Mouse (Mus musculus): Measurements from ENCODE around the gene Prim2.

Prim2 gene

DNA sequence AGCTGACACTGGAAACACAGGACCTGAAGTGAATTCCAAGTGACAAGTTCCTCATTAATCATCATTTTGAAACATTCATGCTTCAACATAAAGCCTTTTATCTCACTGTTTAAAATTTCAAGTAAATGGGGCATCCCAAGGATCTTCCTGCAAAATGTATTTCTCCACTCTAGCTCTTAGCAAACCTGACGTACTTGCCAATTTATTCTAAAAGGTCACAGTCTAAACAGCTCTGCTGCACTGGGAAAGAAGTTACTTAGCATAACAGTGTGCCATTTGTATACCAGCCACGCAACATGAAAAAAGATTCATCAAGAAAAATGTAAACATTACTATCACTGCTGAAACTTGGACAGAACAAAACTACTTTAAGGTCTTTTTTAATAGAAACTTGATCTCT is 61.5 kb downstream of the Prim2 start:
- DNase-seq (ENCODE audit: extremely low spot score, low spot score) = no peak

DNA sequence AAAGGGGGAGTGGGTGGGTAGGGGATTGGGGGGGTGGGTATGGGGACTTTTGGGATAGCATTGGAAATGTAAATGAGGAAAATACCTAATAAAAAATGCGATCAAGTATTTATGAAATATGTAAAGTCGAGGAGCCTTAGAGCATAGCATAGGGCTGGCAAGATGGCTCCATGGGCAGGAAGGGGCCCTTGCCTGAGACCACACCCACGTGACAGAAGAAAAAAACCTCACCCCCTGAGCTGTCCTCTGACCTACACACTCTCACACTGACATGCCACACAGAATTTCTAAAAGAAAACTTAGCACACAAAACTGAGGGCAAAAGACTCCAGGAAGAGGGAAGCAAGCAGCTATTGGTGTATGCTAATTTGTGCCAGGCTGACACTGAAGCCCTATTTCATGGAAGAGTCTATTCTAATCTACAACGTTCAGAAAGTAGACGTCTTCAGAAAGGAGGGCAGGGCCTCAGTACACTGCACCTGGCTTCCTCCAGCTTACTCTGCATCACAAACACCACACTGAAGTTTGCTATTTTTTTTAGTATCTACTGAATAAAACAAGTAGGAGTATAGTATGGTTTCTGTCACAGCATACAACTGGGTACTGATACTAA is 65.4 kb downstream of the Prim2 start:
- no peak for DNase-seq (ENCODE audit: extremely low spot score, low spot score)

DNA sequence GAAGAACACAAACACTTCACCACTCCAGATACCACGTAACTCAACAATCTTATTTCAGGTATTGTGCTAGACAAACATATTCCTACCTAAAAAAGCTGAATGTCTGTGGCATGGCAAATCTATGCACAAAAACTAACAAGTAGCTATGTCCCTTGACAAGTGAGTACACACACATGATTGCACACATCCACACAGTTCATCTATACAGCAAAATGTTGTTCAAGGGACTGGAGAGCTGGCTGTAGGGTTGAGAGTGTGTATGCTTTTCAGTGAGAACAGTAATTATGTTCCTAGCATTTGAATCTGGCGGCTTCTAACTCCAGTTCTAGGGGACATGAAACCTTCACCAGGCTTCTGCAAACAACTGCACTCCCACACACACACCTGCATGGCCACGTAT is 69.9 kb downstream of the Prim2 start:
- no peak for DNase-seq (ENCODE audit: extremely low spot score, low spot score)

DNA sequence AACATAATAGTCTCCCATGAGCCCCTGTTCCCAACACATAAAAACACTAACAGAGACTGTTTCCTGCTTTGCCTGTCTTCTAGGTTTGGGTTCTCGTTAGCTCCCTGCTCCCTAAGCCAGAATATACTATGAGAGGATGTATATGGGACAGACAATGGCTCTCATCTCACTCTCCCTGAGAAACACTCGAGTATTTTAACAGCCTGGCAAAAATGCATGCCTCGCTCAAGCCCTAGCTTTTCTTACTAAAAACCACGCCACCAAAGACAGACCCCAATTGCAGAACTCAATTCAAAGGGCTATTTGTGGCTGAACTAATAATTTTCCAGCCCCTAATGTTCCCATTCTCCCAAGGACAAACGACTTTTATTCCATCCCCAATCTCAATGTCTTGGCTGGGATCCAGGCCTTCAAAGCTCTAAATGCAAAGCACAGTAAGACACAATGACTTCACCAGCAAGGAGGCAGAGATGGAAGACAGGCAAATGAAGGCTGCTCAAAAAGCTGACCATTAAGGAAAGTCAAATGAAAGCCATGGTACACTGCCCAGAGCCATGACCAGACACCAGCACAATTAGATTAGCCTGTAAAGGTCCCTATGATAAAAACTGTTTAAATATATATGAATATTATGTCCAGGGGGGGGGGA is 70.5 kb downstream of the Prim2 start:
- DNase-seq (ENCODE audit: extremely low spot score, low spot score) = no peak

DNA sequence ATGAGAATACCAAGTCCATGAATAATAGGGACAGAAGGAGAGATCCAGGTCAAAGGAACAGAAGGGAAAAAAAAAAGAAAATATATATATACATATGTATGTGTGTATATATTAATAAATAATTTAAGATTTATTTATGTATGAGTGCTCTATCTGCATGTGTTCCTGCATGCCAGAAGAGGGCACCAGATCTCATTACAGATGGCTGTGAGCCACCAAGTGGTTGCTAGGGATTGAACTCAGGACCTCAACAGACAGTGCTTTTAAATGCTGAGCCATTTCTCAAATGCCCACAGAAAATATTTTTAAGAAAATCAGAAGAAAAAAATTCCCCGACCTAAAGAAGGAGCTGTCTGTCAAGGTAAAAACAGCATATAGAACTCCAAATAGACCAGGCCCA is 72.6 kb downstream of the Prim2 start:
- no peak for DNase-seq (ENCODE audit: extremely low spot score, low spot score)

DNA sequence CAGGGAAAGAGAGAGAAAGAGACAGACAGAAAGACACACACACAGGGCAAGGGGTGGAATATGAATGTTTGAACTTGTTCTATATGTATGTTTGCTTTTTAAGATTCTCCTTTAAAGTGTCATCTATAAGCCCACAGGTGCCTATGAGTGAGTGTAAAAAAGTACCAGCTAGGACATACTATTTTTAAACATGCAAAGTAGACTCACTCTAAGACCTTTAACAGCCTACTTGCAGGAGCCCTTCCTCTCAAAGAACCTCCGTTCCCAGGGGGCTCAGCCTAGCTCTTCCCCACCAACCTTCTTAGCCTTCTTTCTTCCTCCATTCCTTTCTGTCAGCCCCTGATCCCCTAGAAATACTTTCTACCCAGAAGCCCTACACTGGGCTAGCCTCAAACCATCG is 73.7 kb downstream of the Prim2 start:
- DNase-seq (ENCODE audit: extremely low spot score, low spot score) = no peak

DNA sequence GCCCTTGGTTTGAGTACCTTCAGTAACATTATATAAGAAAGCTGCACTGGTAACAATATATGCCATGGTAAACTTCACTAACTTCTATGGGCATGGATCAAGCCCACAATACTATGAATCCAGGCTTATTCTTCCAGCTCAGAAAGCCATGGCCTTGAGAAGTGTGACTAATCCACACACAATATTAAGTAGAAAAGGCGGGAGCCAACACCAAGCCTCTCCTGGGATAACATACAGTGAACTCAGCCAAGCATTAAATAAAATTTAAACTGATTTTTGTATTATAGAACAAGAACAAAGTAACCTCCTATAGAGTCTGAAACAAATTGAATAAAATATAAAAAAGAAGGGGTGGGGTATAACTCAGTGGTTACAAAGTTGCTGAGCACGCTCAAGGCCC is 74.6 kb downstream of the Prim2 start:
- no peak for DNase-seq (ENCODE audit: extremely low spot score, low spot score)

DNA sequence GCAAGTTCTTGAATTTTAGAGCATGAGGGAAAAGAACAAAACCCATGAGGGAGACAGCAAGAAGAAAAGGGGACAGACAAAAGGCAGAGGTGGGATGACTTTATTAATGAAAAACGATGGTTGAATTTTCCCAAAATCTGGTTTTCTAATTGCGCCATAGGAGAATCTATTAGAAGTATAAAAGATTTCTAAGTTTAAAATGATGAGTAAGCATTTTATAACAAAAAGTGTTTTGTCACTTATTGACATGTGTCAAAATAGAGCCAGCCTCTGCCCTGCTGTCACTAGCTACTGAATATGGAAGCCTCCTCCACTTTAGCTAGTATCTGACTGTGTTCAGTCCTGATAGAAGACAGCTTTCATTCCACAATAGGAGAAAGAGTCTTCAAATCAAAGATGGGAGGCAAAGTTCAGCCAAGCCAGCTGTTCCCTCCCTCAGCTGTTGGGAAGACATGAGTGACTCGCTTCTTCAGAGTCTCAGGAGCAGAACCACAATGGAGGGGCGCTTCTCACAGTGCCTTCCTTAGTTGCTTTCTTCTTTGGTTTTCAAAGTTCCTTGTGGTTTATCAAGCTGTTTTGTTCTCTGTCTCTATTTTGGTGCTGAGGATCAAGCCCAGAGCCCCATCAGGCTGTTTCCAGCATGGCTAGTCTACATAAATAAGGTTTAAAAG is 75.7 kb downstream of the Prim2 start:
- no peak for DNase-seq (ENCODE audit: extremely low spot score, low spot score)

DNA sequence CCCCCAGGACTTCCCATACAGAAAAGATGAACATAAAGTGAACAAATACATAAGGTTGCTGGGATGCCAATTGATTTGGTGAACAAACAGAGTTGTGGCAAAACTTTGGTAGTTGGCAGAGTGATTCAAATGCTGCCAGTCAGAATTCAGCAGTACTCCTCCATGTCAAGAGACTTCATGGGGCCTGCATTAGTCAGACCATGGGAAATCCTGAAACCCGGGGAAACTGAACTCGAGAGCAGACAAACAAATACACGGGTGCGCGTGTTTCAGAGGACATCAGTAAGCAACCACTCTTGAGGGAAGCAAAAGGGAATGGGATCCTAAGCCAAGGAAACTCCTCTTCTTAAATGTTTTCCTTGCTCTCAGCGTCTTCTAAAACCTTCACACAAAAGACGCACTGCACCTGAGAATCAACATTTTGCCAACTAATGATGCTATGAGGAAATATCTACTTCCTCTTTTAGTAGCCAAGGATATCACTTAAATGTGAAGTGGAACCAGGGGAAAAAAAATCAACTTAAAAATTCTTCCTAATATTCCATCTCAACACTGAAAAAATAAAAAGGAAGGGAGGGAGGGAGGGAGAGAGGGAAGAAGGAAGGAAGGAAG is 77.5 kb downstream of the Prim2 start:
- no peak for DNase-seq (ENCODE audit: extremely low spot score, low spot score)

DNA sequence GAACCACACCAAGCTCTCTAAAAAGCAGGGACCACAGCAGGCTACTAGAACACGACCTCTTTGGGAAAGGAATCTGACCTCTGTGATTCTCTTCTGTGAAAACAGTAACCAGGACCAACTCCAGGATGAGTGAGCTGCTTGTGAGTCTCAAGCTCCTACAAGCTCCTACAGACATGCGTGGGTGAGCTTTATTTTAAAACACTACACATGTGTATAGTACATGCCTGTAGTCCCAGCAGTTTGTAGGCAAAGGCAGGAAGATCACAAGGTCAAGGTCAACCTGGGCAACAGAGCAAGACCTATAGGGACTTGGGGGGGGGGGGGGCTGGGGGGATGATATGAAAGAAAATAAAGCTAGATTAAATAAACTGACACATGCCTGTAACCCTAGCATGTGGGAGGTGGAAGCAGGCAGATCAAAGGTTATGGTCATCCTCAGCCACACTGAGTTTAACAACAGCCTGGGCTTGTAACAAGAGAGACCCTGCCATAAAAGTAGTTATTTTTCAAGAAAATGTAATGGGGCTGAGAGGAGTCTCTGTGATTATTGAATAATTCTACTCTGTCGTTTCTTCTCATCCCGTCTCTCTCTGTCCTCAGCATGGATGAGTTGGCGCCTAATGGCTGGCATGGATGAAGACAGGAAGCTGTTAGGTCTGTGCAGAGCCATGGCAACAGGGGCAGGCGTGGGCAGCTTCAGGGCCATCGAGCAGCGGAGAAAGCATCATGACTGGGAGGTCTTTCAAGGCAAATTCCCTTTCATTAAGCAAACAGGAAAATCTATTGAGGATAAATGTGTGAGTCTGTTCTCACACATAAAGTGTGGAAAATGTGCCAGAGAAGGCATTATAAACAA is 78.8 kb downstream of the Prim2 start:
- no peak for DNase-seq (ENCODE audit: extremely low spot score, low spot score)

DNA sequence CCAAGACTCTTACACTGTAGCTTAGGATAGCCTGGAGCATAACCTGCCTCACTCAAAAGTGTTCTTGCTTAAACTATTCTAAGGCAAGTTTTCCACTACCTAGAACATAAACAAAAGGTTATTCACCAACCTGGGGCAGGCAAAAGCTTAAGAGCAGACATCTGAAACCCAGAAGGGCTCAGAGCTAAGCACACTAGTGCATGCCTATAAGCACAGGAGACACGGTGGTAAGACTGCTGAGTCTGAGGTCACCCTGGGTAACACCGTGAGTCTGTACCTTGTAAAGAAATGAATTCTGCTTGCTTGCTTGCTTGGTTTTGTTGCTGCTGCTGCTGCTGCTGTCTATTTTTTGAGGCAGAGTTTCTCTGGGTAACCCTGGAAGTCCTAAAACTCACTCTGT is 80.1 kb downstream of the Prim2 start:
- no peak for DNase-seq (ENCODE audit: extremely low spot score, low spot score)

DNA sequence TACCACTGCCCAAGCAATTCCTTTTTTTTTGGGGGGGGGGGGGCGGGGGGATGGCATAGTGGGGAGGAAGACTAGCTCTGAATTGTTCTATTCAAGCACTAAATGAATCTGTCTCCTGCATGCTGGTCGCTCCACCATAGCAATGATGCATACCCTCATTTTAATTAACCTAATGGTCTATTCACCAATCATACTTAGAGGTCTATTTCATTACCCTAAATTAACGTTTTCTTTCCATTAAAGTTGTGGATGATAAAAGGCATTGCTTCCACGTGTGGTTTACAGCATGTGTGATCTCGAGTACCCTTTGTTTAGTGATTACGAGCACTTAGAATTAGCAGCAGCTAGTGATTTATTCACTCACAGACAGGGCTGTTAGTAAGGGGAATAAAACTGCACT is 81.0 kb downstream of the Prim2 start:
- no peak for DNase-seq (ENCODE audit: extremely low spot score, low spot score)

DNA sequence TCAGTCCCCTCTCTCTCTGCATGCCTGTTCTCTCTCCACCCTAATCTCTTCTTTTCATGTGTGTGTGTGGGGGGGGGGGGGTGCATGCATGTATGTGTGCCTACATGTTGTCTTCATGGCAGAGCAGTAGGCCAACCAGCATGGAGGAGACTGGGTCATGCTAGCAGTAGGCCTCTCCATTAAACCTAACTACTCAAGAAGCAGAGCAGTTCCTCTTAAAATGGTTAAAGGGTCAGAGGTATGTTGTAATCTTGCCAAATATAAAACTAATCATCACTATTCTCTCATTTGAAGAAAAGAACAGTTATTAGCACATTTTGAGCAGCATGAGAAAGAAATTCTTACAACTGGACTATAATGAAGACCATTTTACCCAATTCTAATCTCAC is 85.0 kb downstream of the Prim2 start:
- no peak for DNase-seq (ENCODE audit: extremely low spot score, low spot score)

DNA sequence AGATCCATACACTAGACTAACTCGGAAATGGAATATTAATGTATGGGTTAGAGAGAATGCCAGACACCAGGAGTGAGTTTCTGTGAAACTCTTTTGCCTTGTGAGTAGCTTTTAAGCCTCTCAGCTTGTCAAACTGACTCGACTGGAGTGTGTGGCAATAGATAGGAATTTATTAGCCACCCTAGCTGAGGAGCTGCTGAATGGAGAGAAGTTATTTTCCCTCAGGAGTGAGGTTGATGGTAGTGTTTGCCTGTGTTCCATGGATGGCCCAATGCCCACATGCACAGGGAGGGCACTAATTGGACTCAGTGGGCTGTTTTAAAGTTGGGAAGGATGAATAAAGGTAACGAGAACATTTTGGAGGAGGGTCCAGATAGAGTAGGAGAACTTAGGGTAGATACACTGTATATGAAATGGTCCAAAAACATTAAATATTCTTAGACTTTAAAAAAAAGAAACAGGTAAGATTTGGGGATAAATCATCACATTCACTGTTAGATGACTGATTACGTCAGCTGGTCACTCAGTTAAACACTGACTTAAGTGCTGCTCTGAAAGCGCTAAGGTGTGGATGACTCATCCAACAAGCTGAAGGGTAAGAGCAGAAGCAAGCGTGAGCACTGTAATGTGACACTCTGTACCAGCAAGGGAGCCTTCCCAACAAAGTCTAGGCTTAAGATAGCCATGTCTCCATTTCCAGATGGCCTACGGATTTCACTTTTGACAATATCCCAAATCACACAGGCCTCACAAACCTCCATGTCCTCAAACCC is 85.6 kb downstream of the Prim2 start:
- no peak for DNase-seq (ENCODE audit: extremely low spot score, low spot score)

DNA sequence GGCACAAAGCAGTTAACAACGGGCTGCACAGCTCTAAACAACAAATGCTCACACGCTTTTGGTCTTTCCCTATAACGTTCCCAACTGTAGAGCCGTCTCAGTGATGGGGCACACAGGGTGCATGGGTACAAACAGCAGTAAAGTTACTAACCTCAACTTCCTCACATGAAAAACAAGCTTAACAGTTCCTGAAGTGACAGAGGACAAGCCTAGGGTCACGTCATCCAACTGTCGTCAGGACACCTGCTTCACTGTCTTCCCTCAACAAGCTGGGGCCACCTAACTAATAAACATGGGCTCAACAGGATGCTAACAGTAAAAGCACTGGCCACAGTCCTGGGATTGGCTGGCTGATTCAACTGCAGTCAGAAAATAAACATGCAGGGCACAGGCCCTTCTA is 91.0 kb downstream of the Prim2 start:
- DNase-seq (ENCODE audit: extremely low spot score, low spot score) = no peak

DNA sequence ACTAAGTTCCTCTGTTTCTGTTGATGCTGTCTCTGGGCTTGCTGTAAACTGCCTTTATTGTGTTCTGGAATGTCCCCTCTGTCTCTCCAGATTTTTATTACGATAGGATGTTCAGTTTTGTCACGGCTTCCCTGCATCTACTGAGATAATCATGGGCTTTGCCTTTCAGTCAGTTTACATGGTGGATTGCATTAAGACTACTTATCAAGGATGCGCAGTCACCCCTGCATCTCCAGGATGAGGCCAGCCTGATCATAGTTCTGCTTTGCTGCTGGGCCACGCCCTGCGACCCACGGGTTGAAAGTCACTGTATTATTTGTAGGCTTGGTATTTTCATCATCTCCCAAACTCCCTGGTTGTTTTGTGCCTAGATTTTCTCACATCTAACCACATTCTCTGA is 95.1 kb downstream of the Prim2 start:
- DNase-seq (ENCODE audit: extremely low spot score, low spot score) = no peak

DNA sequence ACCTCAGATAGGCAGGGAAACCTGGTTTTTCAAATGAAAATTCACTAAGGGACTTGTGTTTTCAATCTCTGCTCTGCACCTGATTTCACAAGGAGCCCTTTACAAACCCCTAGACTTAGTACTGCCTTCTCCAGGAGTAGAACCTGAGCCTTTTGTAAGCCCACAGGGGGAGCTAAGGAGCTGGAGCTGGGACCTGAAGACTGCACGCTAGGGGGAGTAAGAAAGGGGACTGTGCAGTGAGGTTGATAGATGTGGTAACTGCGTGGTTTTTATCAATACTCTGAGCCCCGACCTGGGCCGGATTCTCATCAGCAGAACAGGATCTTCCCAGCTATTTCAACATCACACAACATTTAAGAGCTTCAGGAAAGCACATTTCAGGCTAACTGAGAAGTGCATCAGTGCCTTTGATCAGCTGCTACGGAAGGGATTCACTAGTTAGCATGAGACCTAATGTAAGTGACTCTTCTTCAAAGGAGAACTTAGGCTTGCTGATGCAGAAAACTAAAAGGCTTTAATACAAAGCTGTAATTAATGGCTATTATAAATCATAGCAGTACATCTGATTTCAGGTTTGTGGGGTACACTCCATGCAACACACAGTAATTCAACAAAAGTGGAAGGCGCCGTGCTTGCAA is 103.7 kb downstream of the Prim2 start:
- no peak for DNase-seq (ENCODE audit: extremely low spot score, low spot score)

DNA sequence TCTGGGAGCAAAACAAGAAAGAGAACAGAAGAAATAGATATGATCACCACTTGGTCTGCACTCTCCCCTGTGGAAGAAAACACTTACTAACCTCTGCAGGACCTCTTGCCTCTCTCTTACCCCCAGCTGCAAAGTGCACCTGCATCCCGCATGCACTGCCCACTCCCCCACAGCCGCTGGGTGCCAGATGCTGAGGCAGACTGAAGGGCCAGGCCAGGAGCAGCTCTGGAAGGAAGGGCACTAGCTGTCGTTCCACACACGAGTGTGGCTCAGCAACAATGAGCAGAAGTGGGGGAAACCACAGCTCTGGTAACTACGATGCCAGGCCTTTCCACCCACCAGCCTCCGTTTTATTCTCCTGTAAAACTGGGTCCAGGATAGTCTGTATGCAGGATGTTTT is 105.6 kb downstream of the Prim2 start:
- no peak for DNase-seq (ENCODE audit: extremely low spot score, low spot score)

DNA sequence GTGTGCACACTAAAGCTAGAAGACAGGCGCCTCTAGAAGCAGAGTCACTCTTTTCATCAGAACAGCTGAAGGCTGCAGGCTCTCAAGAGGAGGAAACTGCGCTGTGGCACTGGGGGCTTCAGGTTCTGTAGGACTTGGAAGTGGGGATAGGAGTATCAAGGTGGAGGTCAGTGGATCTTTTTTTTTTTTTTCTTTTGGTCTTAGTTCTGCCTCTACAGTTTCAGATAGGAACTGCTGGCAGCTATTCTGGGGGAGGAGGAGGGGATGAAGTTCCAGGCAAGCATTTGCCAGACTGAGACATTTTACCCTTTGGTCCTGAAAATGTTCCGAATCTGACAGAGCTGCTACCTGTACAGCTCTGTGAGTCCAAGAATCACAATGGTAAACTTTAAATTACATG is 106.0 kb downstream of the Prim2 start:
- DNase-seq (ENCODE audit: extremely low spot score, low spot score) = no peak

DNA sequence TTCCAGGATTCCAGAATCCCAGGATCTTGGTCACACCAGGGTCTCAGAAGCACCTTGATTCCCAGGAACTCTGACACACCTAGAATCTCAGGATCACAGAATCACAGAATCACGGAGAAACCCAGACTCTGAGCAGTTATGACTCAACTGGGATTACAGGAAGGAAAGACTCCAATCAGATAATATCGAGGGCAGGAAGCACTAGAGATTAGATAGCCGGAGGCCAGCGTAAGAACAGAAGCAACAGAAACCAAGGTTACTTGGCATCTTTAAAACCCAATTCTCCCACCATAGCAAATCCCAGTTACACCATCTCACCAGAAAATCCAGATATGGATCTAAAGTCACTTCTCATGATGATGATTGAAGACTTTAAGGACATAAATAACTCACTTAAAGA is 113.0 kb downstream of the Prim2 start:
- DNase-seq (ENCODE audit: extremely low spot score, low spot score) = no peak

DNA sequence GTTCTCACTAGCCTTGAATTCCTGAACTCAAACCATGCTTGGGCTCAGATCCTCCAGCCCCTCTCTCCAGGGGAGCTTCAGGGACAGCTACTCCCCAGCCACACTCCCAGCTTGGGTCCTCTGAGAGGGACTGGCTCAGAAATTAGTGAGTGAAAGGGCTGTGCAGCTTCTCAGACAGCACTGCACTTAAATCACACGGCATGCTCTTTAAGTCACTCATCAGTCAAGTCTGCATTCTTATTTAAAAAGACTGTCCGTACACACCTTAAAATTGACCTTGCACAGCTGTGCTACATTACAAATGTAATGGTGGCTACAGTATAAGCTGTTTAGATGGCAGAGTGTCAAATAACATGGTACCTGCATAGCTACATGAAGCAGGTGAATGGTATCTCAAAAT is 114.0 kb downstream of the Prim2 start:
- no peak for DNase-seq (ENCODE audit: extremely low spot score, low spot score)
